Mouse (Mus musculus) gastrocnemius, postnatal 4 days (tissue): ENCODE data around the gene Spryd3. TPM values are rescaled to one million over a fixed set of nuclear protein-coding genes. Genes with fewer than 3 reads are reported as not detected.
"Not testable (repeated sequence)": the region's sequence is repeated elsewhere in the genome, so short reads cannot be mapped to it uniquely, and the experiment has no call there.

Experiments used
- DNase-seq, 2 experiments: peaks; one replicate each; pipeline ENCODE4 v3.0.0; 2021 to 2022; ENCODE audit warnings: low spot score in 2 of 2, mixed read lengths in 2 of 2
- total RNA-seq, 2 experiments: library from RNA; stranded (reverse); gene quantifications; 2 replicates each; pipeline ENCODE4 v1.2.3; 2021

Gene Spryd3
- total RNA-seq, 2 experiments from 2014 or later: 21.1 to 26.7 TPM

DNA sequence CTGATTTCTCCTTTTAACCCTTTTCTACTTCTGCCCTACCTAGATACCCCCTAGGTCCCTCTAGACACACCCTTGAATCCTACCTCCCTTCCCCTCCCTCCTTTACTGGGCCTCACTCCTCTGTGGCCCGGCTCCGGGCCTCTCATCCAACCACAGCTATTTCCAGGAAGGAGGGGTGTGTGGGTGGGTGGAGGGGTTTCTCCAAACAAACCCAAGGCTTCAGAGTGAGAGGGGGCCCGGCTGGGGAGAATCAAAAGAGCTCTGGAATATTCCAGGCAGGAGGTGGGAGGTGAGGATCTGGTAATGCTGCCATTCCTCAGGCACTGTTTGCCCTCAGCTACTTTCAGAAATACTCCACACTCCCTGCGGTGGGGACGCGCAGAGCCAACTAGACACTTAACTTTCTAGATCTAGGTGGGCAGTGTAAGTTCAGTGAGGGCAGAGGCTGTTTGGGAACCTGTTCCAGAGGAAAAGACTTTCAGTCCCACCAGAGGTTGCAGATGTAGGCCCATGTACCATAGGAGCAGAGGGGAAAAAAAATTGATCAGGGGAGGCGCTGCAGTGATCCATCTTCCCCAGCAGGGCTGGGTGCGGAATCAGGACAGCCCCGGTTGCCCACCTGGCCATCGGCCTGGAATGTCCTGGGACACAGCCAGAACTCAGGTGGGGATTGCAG is 34.9 kb downstream of the Spryd3 start:
- no peak for DNase-seq

DNA sequence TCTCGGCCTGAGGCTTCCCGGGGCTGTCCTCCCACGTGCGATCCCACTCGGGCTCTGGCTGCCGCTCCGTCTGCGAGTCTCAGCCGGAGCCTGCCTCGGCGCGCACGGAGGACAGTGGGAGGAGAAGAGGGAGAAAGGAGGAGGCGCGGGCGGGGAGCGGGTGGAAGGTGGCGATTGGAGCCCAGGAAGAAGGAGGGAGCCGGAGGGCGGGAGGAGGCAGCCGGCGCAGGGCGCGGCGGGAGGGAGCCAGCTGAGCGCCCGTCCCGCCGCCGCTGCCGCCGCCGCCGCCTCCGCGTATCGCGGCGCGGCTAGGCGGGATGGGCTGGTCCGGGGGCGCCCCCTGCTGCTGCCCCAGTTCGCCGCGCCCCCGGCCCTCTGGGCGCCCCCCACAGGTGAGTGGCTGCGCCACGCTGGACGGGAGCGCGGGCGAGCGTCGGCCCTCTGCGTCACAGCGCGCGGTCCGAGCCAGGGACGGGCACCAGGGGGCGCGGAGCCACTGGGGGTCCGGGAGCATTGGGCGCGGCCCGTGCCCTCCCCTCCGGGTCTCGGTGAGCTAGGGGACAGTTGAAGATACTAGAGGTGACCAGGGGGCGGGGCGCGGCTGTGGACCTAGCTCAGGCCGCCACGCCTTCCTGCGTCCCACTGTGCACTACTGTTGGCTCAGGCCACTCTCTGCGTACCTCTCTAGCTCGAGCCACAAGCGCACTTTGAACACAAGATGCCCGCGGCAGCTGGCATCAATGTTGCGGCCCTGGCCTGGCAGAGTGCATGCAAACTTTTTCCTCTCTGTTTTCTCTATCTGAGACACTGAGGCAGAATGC is 35.7 kb downstream of the Spryd3 start, which contains the start of gene Tns2:
TSS of gene Tns2 (plus strand) at position 253 of the 821 bp plus-strand sequence.
- peak in 1 of 2 experiments; percentile 88 for DNase-seq

- no peak for DNase-seq
These were observed 36.3 kb downstream of the Spryd3 start for GRCm38 (mm10) chr15:102099771-102100160.

- peak in 1 of 2 experiments; percentile 25 for DNase-seq
These were observed 36.8 kb downstream of the Spryd3 start for GRCm38 (mm10) chr15:102099260-102099659.

GRCm38 (mm10) chr15:102097991-102098555 is 38.0 kb downstream of the Spryd3 start:
- peak in 1 of 2 experiments; percentile 47 for DNase-seq

- peak in 1 of 2 experiments; percentile 64 for DNase-seq
These were observed 38.7 kb downstream of the Spryd3 start for GRCm38 (mm10) chr15:102097147-102097915.

- DNase-seq: peak in 1 of 2 experiments; percentile 9
These were observed 41.0 kb downstream of the Spryd3 start for GRCm38 (mm10) chr15:102094988-102095387.

- DNase-seq: no peak
These were observed 41.9 kb downstream of the Spryd3 start for GRCm38 (mm10) chr15:102094157-102094556.

DNA sequence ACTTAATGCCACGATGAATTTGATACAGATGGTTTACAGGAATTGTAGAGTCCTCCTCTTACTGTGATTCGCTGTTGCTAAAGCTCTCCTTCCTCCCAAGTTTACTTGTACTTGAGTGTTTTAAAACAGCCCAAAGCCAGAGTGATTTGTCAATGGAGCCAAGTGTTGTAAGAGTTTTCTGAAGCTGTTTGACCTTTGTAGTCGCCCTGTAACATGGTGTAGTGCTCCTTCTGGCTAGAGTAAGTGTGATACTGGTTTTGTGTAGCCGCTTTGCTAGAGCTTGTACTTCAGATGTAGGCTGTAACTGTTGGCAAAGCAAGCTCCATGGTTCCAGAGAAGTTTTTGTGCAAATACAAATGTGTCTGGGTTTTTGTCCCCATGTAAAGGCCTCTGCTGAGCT is 43.8 kb downstream of the Spryd3 start:
- no peak for DNase-seq

- no peak for DNase-seq
These were observed 44.3 kb downstream of the Spryd3 start for GRCm38 (mm10) chr15:102091688-102092087.

GRCm38 (mm10) chr15:102091063-102091679 is 44.9 kb downstream of the Spryd3 start:
- no peak for DNase-seq

- DNase-seq: no peak
These were observed 46.0 kb downstream of the Spryd3 start for GRCm38 (mm10) chr15:102089914-102090585.

DNA sequence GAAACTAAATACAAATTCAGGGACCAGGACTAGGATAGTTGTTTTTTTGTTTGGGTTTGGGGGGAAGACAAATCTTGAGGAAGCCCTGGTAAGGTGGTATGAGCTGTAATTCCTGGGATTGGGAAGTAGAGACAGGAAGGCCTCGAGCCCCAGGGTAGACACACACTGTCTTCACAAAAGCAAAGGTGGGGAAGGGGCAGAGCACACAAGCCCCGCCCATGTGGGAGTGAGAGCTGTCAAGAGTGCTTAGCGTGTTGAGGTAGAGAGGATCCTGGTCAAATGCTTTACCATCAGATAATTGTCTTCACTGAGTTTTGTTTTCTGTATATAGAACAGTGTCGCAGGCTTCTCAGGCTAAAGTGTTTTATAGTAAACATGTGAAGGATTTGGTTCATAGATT is 53.0 kb downstream of the Spryd3 start:
- no peak for DNase-seq

GRCm38 (mm10) chr15:102082148-102082547 is 53.9 kb downstream of the Spryd3 start:
- DNase-seq: no peak

GRCm38 (mm10) chr15:102080429-102080828 is 55.6 kb downstream of the Spryd3 start:
- DNase-seq: no peak

DNA sequence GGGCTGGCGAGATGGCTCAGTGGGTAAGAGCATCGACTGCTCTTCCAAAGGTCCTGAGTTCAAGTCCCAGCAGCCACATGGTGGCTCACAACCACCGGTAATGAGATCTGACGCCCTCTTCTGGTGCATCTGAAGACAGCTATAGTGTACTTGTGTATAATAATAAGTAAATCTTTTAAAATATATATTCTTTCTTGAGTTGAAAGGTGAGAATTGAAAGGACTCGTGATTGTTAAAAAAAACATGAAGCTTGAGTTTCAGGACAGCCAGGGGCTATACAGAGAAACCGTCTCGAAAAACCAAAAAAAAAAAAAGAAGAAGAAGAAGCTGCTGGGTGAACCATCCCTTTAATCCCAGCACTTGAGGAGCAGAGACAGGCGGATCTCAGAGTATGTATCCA is 56.1 kb downstream of the Spryd3 start:
- DNase-seq: not testable (repeated sequence)

GRCm38 (mm10) chr15:102079221-102079620 is 56.8 kb downstream of the Spryd3 start:
- DNase-seq: no peak

GRCm38 (mm10) chr15:102077111-102077677 is 58.8 kb downstream of the Spryd3 start:
- no peak for DNase-seq

GRCm38 (mm10) chr15:102074876-102075585 is 61.0 kb downstream of the Spryd3 start:
- no peak for DNase-seq
